Mouse (Mus musculus): ENCODE results near the gene Malsu1. TPM values are rescaled to one million over a fixed set of nuclear protein-coding genes. Genes with fewer than 3 reads are reported as not detected.

Malsu1 gene
- total and polyA plus RNA-seq, 2 experiments from 2014 or later, result 28.0 to 87.3 TPM

DNA sequence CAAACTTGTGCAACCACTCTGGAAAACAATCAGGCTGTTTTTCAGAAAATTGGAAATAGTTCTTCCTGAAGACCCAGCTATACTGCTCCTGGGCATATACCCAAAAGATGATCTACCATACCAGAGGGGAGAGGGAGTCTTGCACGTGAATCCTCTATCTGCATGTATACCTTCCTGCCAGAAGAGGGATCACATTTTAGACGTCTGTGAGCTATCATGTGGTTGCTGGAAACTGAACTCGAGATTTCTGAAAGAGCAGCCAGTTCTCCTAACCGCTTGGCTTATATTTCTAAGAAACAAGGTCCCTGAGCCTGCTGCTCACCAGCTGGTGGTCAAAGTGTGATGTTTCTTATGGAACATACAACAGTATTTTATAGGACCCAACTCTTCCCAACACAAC lies 5.2 kb upstream of the Malsu1 start:
- no peaks in the 10 kb centered on the region for H3K36me3 ChIP-seq (ENCODE audit: insufficient read depth)
- no peak overlapping the region for H3K4me2 ChIP-seq (ENCODE audit: low read depth)
- no peak overlapping the region for H3K9ac ChIP-seq
- DNase-seq (no peak), ATAC-seq (no peak)
- TF ChIP-seq CTCF (IDR thresholded peaks at IDR 0.05; ENCODE audit: low read depth), result no peak
- H3K27ac ChIP-seq (ENCODE audit: low read depth, low read length), result no peak overlapping the region
- no peaks in the 10 kb centered on the region for H3K9me3 ChIP-seq (ENCODE audit: low read length)
- no peaks in the 10 kb centered on the region for H3K27me3 ChIP-seq (ENCODE audit: insufficient read depth, low read length)
- WGBS, result 44% methylated on average over 4 of the region's 4 CpGs
- H3K4me3 ChIP-seq (ENCODE audit: low read depth, low read length), result no peak overlapping the region
- H3K4me1 ChIP-seq (ENCODE audit: insufficient read depth), result peaks cover 6% of the 10 kb centered on the region; the same call in 1 of the 2 replicates

DNA sequence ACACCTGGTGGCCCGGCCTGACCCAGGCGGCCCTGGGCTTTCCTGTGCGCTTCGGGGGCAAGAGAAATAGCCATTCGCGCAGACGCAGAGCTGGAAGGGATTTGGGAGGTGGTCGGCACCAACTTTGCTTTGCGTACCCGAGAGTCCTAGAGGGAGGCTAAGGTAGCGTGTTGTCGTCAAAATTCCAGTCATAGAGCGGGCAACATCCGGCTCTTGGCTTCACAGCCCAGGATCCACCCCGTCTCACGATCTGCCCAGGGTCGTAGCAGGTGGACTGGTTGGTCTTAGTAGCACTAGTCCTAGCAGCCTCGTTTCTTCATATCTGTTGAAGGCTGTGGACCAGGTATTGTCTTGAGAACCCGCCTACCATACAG lies 509 bp downstream of the Malsu1 start:
- 0 out of 2 replicates have a peak, but pooled peaks have one; percentile 1 for TF ChIP-seq CTCF (IDR thresholded peaks at IDR 0.05; ENCODE audit: low read depth)
- Histone ChIP-seq H3K4me2 (ENCODE audit: low read depth) (peak overlapping the region; percentile 83), H3K9me3 (ENCODE audit: low read length) (no peaks in the 10 kb centered on the region), H3K9ac (peak overlapping the region; percentile 95), H3K27me3 (ENCODE audit: insufficient read depth, low read length) (no peaks in the 10 kb centered on the region), H3K36me3 (ENCODE audit: insufficient read depth) (0 out of 2 replicates have a peak, but pooled peaks cover 3% of the 10 kb centered on the region), H3K4me3 (ENCODE audit: low read depth, low read length) (peak overlapping the region; percentile 99), H3K27ac (ENCODE audit: low read depth, low read length) (peak overlapping the region; percentile 74), H3K4me1 (ENCODE audit: insufficient read depth) (peaks cover 13% of the 10 kb centered on the region)
- WGBS, result under 1% methylated on average over 19 of the region's 19 CpGs
- peak; percentile 66 for ATAC-seq
- DNase-seq, result no peak

DNA sequence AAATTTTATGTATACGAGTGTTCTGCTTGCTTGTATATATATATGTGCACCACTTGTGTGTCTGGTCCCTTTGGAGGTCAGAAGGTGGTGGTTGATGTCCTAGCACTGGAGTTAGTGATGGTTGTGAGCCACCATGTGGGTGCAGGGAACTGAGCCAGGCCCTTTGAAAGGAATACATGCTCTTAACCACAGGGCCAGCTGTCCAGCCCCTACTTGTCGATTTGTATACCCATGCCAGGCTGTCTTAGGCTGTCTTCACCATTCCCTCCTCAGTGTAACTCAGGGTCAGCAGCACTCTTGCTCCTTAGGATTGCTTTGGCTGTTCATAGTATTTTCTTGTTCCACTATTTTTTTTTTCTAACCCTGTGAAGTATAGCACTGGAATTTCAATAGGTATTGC lies 4.3 kb downstream of the Malsu1 start:
- DNase-seq (no peak), ATAC-seq (no peak)
- no peaks in the 10 kb centered on the region for H3K27me3 ChIP-seq (ENCODE audit: insufficient read depth, low read length)
- H3K9ac ChIP-seq, result no peak overlapping the region
- WGBS, result 69% methylated on average over 2 of the region's 2 CpGs
- H3K4me1 ChIP-seq (ENCODE audit: insufficient read depth), result peaks cover 12% of the 10 kb centered on the region
- H3K36me3 ChIP-seq (ENCODE audit: insufficient read depth), result 0 out of 2 replicates have a peak, but pooled peaks cover 3% of the 10 kb centered on the region
- no peak overlapping the region for H3K27ac ChIP-seq (ENCODE audit: low read depth, low read length)
- H3K9me3 ChIP-seq (ENCODE audit: low read length), result no peaks in the 10 kb centered on the region
- no peak for TF ChIP-seq CTCF (IDR thresholded peaks at IDR 0.05; ENCODE audit: low read depth)
- H3K4me2 ChIP-seq (ENCODE audit: low read depth), result no peak overlapping the region
- no peak overlapping the region for H3K4me3 ChIP-seq (ENCODE audit: low read depth, low read length)

DNA sequence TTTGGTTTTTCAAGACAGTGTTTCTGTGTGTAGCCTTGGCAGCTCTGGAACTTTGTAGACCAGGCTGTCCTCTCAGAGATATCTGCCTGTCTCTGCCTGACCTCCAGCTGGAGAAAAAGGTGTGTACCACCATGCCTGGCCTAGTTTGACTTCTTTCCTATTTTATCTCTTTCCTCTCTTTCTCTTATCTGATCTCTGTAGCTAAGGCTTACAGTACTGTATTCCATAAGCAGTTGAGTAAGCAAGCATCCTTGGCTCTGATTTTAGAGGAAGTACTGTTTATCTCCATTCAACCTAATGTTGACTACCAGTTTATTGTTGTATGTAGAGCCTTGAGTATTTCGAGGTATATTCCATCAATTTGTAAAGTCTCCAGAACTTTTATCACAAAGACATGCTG lies 5.7 kb downstream of the Malsu1 start:
- TF ChIP-seq CTCF (IDR thresholded peaks at IDR 0.05; ENCODE audit: low read depth), result no peak
- Histone ChIP-seq H3K9me3 (ENCODE audit: low read length) (no peaks in the 10 kb centered on the region), H3K4me1 (ENCODE audit: insufficient read depth) (peaks cover 7% of the 10 kb centered on the region), H3K9ac (no peak overlapping the region), H3K27ac (ENCODE audit: low read depth, low read length) (no peak overlapping the region), H3K4me3 (ENCODE audit: low read depth, low read length) (no peak overlapping the region), H3K36me3 (ENCODE audit: insufficient read depth) (peaks cover 14% of the 10 kb centered on the region), H3K27me3 (ENCODE audit: insufficient read depth, low read length) (no peaks in the 10 kb centered on the region), H3K4me2 (ENCODE audit: low read depth) (no peak overlapping the region)
- 96% methylated on average over 1 of the region's 1 CpGs for WGBS
- ATAC-seq, result no peak
- no peak for DNase-seq

DNA sequence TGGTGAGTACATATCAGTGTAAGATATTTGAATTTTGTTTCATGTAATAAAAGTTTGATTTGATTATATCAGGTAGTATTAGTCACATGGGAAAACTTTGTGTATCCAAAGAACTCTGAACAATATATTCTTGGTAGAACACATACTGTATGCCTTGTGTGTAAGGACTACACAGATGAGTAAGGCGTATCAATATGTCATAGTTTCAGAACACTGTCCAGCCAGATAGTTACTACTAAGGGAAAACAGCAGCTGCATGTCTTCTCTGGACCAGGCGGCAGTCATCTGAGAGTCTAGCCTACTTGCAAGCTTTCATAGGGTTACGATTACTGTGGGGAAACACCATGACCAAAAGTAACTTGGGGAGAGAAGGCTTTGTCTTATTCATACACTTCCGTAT lies 9.4 kb downstream of the Malsu1 start:
- 95% methylated on average over 4 of the region's 4 CpGs for WGBS

DNA sequence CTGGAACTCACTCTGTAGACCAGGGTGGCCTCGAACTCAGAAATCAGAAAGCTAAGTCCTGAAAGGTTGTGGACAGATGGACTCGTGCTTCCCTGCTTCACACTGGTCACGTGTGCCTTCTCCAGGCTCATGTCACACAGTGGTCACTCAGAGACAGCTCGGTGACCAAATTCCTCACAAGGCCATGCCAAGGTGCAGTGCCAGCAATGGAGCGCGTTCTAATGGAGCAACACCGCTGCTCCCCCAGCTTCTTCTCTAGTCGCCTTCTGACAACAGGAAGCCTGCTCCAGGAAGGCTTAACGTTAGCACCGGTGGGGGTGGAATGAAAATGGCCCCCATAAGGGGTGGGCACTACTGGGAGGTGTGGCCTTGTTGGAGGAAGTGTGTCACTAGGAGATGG lies 21.4 kb downstream of the Malsu1 start:
- no peak overlapping the region for H3K4me2 ChIP-seq (ENCODE audit: low read depth)
- no peak overlapping the region for H3K27ac ChIP-seq (ENCODE audit: low read depth, low read length)
- peaks cover 7% of the 10 kb centered on the region for H3K4me1 ChIP-seq (ENCODE audit: insufficient read depth)
- TF ChIP-seq CTCF (IDR thresholded peaks at IDR 0.05; ENCODE audit: low read depth), result no peak
- H3K9ac ChIP-seq, result no peak overlapping the region
- H3K4me3 ChIP-seq (ENCODE audit: low read depth, low read length), result no peak overlapping the region
- H3K9me3 ChIP-seq (ENCODE audit: low read length), result no peaks in the 10 kb centered on the region
- H3K27me3 ChIP-seq (ENCODE audit: insufficient read depth, low read length), result no peaks in the 10 kb centered on the region
- DNase-seq, result no peak
- ATAC-seq, result no peak
- 93% methylated on average over 10 of the region's 10 CpGs for WGBS
- H3K36me3 ChIP-seq (ENCODE audit: insufficient read depth), result peaks cover 24% of the 10 kb centered on the region

More for the DNA sequence above, 9.4 kb downstream of the Malsu1 start:
- no peak overlapping the region for H3K27ac ChIP-seq (ENCODE audit: low read depth, low read length)
- no peaks in the 10 kb centered on the region for H3K9me3 ChIP-seq (ENCODE audit: low read length)
- ATAC-seq (no peak), DNase-seq (no peak)
- no peak for TF ChIP-seq CTCF (IDR thresholded peaks at IDR 0.05; ENCODE audit: low read depth)
- no peaks in the 10 kb centered on the region for H3K4me1 ChIP-seq (ENCODE audit: insufficient read depth)
- no peak overlapping the region for H3K4me3 ChIP-seq (ENCODE audit: low read depth, low read length)
- H3K4me2 ChIP-seq (ENCODE audit: low read depth), result no peak overlapping the region
- H3K36me3 ChIP-seq (ENCODE audit: insufficient read depth), result peaks cover 36% of the 10 kb centered on the region
- H3K9ac ChIP-seq, result no peak overlapping the region
- H3K27me3 ChIP-seq (ENCODE audit: insufficient read depth, low read length), result no peaks in the 10 kb centered on the region

DNA sequence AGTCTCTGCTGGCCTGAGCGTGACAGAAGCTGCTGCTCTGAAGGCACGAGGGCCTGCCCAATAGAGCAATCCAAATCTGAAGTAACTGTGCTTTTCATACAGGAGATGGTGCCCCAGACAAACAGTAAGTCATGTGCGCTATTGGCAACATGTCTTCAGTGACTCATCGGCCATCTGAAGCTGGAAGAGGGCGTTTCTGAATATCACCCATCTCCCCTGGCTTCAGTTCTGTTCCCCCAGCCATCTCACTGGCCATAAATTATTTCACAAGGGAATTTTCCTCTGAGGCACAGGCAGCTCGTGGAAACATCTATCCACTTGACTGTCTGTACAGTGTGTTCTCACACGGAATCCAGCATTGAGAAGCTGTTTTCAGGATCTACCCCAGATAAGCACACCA lies 22.8 kb downstream of the Malsu1 start:
- 71% methylated on average over 7 of the region's 7 CpGs for WGBS
- no peak for DNase-seq
- TF ChIP-seq CTCF (IDR thresholded peaks at IDR 0.05; ENCODE audit: low read depth), result no peak
- H3K27me3 ChIP-seq (ENCODE audit: insufficient read depth, low read length), result no peaks in the 10 kb centered on the region
- no peak overlapping the region for H3K4me2 ChIP-seq (ENCODE audit: low read depth)
- no peak overlapping the region for H3K4me3 ChIP-seq (ENCODE audit: low read depth, low read length)
- no peak overlapping the region for H3K9ac ChIP-seq
- no peaks in the 10 kb centered on the region for H3K9me3 ChIP-seq (ENCODE audit: low read length)
- H3K4me1 ChIP-seq (ENCODE audit: insufficient read depth), result peaks cover 7% of the 10 kb centered on the region
- peaks cover 12% of the 10 kb centered on the region for H3K36me3 ChIP-seq (ENCODE audit: insufficient read depth)
- no peak overlapping the region for H3K27ac ChIP-seq (ENCODE audit: low read depth, low read length)
- ATAC-seq, result peak; percentile 30
